Mouse (Mus musculus) cerebellum, adult 2 months (tissue): ENCODE data around the gene Gdf7. TPM values are rescaled to one million over a fixed set of nuclear protein-coding genes. Genes with fewer than 3 reads are reported as not detected.

Source experiments
- DNase-seq, 2 experiments: peaks; one replicate each; pipeline ENCODE4 v3.0.0; 2021
- H3K27ac ChIP-seq: fragments of 200-500 bp; 2 replicates; pipeline ENCODE4 v1.5.1; 2012; ENCODE audit warnings: low read length, control low read depth, inconsistent platforms; ENCODE audit not compliant: insufficient read depth
- H3K27me3 ChIP-seq: fragments of 200-500 bp; 2 replicates; pipeline ENCODE4 v1.6.1; 2012; ENCODE audit warnings: inconsistent platforms, mild to moderate bottlenecking, low read length, moderate library complexity; ENCODE audit not compliant: control insufficient read depth, insufficient read depth
- H3K4me1 ChIP-seq: fragments of 200-500 bp; 2 replicates; pipeline ENCODE4 v1.6.1; 2011; ENCODE audit warnings: low read length; ENCODE audit not compliant: control insufficient read depth, insufficient read depth
- H3K4me3 ChIP-seq: fragments of 200-500 bp; replicated peaks from 2 replicates; pipeline ENCODE3; 2011; ENCODE audit warnings: mild to moderate bottlenecking, low read depth, low read length, control low read depth; ENCODE audit not compliant: insufficient read depth
- CTCF ChIP-seq: fragments of 200-500 bp; IDR thresholded peaks from 2 replicates; pipeline ENCODE4 v1.5.1; 2011; ENCODE audit warnings: low read depth, mild to moderate bottlenecking, control low read depth, low read length, moderate library complexity, borderline replicate concordance; ENCODE audit not compliant: insufficient read depth
- POLR2A ChIP-seq: fragments of 200-500 bp; IDR thresholded peaks from 2 replicates; pipeline ENCODE4 v1.6.1; 2011; ENCODE audit warnings: low read length, control low read depth, borderline replicate concordance; ENCODE audit not compliant: insufficient read depth
- WGBS: fragments of 180-500 bp; shearing (Covaris S2); methylation state at CpG from one replicate; pipeline ENCODE4 v1.1.7; 2018; 5-methylcytosine and 5-hydroxymethylcytosine counted together
- polyA plus RNA-seq: library from polyadenylated mRNA; depleted of rRNA; stranded (reverse); fragments of >200 nt; gene quantifications from 2 replicates; pipeline ENCODE4 v1.2.3, GENCODE M21; 2012

Gene Gdf7
- polyA plus RNA-seq, 1 experiment = 0.07 TPM

DNA sequence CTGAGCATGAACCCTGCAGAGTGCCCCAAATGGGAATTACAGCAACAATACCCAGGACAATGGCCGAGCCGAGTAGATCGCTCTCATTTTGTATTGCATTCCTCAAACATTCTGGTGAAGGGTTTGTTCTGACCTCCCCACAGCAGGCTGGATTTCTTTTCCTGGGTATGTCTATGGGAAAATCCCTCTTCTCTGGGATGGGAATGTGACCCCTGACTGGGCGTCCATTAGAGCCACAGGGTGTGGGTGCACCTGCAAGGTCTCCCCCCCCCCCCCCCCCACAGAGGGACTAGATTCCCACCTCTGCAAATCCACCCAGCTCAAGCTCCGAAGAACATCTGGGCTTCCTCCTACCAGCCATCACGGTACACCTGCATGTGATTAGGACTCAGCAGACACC is 12.7 kb downstream of the Gdf7 start:
- no peak overlapping the region for H3K27ac ChIP-seq
- H3K4me1 ChIP-seq = no peaks in the 10 kb centered on the region
- H3K27me3 ChIP-seq = no peaks in the 10 kb centered on the region
- WGBS = 88% methylated on average over 6 of the region's 6 CpGs
- no peak for TF ChIP-seq POLR2A
- TF ChIP-seq CTCF = no peak
- H3K4me3 ChIP-seq = no peak overlapping the region
- no peak for DNase-seq

GRCm38 (mm10) chr12:8287970-8288369 is 13.8 kb downstream of the Gdf7 start:
- TF ChIP-seq POLR2A = no peak
- no peak for TF ChIP-seq CTCF
- no peaks in the 10 kb centered on the region for H3K4me1 ChIP-seq

GRCm38 (mm10) chr12:8281225-8282017 is 20.3 kb downstream of the Gdf7 start:
- no peak for TF ChIP-seq CTCF
- no peak for TF ChIP-seq POLR2A
- Histone ChIP-seq H3K4me3 (no peak overlapping the region), H3K4me1 (no peaks in the 10 kb centered on the region), H3K27ac (no peak overlapping the region), H3K27me3 (no peaks in the 10 kb centered on the region)
- 62% methylated on average over 15 of the region's 15 CpGs for WGBS
- no peak for DNase-seq

More at GRCm38 (mm10) chr12:8287970-8288369, 13.8 kb downstream of the Gdf7 start:
- WGBS = 80% methylated on average over 3 of the region's 3 CpGs
- no peaks in the 10 kb centered on the region for H3K27me3 ChIP-seq
- no peak for DNase-seq
- no peak overlapping the region for H3K4me3 ChIP-seq
- no peak overlapping the region for H3K27ac ChIP-seq

- no peak for DNase-seq
- H3K4me3 ChIP-seq = no peak overlapping the region
- no peaks in the 10 kb centered on the region for H3K27me3 ChIP-seq
- no peak overlapping the region for H3K27ac ChIP-seq
- no peaks in the 10 kb centered on the region for H3K4me1 ChIP-seq
- WGBS = 89% methylated on average over 4 of the region's 4 CpGs
- TF ChIP-seq CTCF = no peak
- TF ChIP-seq POLR2A = no peak
Measured at GRCm38 (mm10) chr12:8275424-8275823, 26.3 kb downstream of the Gdf7 start.

DNA sequence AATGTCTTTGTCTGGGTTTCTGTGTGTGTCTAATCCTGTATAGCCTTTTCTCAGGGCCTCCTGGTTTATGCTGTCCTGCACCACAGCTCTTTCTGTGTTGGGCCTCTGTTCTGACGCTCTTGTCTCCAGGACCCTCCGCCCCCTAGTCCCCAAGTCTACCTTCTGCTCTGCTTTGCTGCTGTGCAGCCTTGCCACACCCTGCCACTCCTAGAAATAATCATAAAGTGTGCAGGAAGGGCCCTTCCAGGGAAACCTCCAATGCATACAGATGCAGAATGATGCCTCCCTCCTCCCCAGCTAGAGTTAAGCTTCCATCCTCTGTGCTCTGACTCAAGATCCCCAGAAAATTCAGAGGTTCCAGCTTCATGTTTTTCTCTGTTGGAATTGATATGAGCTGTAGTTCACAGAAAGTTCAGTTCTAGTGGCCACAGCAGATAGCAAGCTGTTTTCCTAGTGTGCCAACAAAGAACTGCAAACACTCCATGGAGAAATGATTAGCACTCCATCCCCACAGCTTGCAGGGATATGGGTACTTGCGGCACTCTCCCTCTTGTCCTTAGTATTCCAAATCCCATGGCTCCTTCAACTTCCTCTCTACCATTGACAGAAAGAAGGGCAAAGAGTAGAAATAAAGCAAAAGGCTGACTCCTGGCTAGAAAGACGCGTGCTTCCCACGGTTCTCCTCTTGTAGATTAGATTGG is 28.1 kb downstream of the Gdf7 start:
- no peaks in the 10 kb centered on the region for H3K27me3 ChIP-seq
- H3K4me1 ChIP-seq = no peaks in the 10 kb centered on the region; the same call in 1 of the 2 replicates
- DNase-seq = no peak
- WGBS = 95% methylated on average over 6 of the region's 6 CpGs
- TF ChIP-seq CTCF (no peak), POLR2A (no peak)
- no peak overlapping the region for H3K27ac ChIP-seq
- H3K4me3 ChIP-seq = no peak overlapping the region

DNA sequence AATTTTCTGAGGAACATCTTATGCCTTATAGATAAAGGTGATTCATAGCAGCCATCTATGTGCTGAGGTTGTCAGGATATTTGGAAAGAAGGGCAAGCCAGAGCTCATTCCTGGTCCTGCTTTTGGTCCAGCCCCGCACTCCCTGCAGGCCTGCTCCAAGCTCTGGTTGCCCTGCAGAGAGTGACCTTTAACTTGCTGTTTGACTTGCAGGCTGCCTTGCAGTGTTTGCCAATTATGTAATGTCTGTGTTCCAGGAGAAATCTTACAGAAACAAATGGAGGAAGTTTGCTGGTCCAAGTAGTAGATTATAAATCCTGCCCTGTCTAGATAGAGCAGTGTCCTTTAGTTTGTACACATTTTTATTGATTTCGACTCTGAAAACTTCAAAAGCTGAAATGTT is 30.3 kb downstream of the Gdf7 start:
- Histone ChIP-seq H3K4me3 (no peak overlapping the region), H3K4me1 (no peaks in the 10 kb centered on the region; the same call in 1 of the 2 replicates), H3K27ac (no peak overlapping the region), H3K27me3 (no peaks in the 10 kb centered on the region)
- DNase-seq = no peak
- TF ChIP-seq POLR2A = no peak
- no peak for TF ChIP-seq CTCF
- WGBS = 76% methylated on average over 2 of the region's 2 CpGs

- H3K4me3 ChIP-seq = no peak overlapping the region
- DNase-seq = no peak
- 94% methylated on average over 11 of the region's 11 CpGs for whole genome bisulfite sequencing
- H3K27me3 ChIP-seq = no peaks in the 10 kb centered on the region
- TF ChIP-seq POLR2A = no peak
- TF ChIP-seq CTCF = no peak
- no peak overlapping the region for H3K27ac ChIP-seq
- no peaks in the 10 kb centered on the region; the same call in 1 of the 2 replicates for H3K4me1 ChIP-seq
Measured at GRCm38 (mm10) chr12:8269627-8270026, 32.1 kb downstream of the Gdf7 start.
